Mouse (Mus musculus): ENCODE data around the gene Agpat1.

DNA sequence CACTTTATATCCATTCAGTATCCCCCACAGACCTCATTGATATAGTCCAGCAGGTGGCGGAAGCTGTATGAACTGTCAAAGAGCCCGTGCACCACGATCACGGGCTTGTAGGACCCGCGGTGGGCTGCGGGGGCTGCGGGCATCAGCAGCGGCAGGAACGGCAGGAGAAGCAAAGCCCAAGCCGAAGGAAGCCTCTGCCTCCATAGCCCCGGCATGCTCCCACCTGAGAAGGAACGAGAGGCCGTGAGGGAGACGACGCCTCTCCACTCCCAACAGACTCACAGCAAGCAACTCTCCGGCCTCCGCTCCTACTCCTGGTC is 22.7 kb downstream of the Agpat1 start:
- TF ChIP-seq CTCF (IDR thresholded peaks at IDR 0.05) = peak; percentile 66
- no peak for TF ChIP-seq EP300 (IDR thresholded peaks at IDR 0.05)
